Mouse (Mus musculus) lung, postnatal 25 days (tissue): ENCODE data around the gene Mid1.

Experiments used
- DNase-seq: peaks from one replicate; pipeline ENCODE4 v3.0.0; 2022; ENCODE audit warnings: low spot score

The Mid1 gene

DNA sequence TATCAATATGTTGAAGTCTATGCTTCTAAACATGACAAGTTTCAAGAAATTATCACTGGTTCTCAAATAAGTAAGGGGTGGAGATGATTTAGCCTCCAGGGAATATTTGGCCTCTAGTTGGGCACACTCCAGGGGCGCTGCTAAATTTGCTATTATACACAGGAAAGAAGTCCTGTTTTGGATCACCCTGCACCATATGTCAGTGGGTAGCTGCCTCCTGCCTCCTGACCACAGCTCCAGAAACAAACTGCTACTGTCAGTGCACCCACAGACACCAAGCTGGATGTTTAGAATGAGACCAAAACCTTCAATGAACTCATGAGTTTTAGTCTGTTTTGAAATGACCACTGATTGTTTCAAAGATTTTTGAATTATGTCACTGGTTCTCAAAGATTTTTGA, 128.7 kb downstream of the Mid1 start:
- DNase-seq: no peak

DNA sequence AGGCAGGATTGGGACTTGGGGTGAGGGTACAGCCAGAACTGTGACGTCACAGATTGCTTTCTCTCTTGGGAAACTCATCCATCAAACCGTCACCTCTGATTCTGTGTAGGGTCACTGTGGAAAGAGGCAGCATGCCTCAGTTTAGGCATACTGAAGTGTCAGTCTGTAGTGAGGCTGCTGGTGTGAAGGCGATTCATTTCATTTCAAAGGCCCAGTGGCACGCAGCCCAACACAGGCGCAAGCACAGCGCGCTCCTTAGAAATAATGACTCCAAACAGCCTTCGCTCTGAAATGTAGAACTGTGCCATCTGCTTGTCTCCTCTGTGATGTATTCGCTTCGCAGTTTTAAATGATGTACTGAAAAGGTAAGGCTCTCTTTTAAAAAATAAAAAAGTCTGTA, 141.9 kb downstream of the Mid1 start:
- no peak for DNase-seq

DNA sequence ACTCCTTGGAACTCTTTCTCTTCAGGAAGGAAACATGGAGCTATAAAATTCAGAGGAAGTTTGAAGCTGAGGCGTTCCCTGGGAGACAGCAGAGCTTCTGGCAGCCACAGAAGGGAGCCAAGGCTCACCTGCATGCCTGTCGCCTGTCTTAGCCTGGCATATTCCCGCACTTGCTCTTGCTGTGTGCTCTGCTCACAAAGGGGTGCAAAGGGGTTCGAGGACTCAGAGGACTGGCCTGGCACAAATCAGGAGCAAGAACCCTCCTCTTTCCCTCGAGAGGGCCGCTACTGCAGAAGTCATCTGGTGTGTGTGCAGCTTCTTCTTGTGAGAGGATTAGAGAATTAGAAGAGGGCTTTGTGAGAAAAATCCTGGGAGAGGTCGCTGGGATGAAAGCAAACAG, 142.7 kb downstream of the Mid1 start:
- DNase-seq: no peak

DNA sequence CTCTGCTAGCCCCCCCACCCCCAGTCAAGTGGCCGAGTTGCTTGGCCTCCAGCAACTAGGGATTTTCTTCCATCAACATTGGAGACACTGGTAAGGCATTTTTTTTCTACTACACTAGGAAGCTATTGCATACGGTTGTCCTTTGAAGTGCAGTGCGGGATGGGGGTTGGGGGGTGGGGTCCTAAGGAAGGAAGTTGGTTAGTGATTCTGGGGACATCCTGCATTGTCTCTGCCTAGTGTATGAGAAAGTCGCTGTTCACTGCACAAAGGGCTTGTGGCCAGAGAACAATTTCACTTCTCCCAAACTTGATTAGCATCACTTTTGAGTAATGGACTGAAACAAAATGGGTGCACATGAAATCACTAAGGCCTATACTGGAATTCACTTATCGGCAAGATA, 143.1 kb downstream of the Mid1 start:
- peak; percentile 18 for DNase-seq

DNA sequence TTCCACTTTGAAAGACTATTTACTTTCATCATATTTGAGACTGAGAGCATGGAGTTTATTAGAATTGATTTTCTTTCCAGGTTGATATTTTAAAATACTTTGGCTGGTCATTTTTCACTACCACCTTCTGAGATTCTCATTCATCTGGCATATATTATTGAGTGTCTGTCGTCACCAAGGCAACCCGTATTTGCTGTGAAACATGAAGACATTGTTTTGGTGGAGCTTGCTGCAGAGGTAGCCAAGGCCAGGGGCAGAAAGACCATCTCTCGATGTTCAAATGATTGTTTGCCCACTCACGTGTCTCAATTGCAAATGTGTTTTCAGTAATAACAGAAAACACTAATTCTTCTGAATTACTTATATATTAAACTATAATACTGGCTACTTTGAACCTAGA, 145.1 kb downstream of the Mid1 start:
- no peak for DNase-seq

DNA sequence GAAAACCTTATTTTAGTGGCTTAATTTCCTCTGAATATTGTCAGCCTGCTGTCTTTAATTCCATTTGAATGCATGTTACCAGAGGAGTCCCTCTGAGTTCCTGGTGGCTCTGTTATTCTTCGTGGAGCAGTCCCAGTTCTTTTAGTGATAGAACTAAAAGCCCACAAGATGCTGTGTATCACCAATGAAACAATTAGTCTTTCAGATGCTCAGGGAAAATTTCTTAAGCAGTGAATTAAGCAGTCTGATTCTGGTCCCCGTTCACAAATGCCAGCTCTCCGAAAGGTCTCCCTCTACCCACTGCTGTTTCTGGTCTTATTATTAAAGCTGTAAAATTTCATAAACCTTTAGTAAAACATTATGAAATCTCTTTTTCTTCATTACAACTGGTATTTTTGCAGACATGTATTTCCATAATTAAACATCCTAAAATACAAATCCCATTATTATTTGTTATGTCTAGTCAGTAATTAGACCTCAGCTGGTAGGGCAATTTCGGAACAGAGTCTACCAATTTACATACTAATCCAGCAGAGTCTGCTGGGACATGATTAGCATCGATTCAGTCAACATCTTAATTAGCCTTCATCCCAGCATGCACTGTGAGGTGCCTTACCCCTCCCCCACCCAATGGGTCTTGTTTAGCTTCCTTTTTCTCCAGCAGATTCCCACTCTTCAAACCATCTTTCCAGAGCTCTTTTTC, 153.1 kb downstream of the Mid1 start:
- DNase-seq: no peak

DNA sequence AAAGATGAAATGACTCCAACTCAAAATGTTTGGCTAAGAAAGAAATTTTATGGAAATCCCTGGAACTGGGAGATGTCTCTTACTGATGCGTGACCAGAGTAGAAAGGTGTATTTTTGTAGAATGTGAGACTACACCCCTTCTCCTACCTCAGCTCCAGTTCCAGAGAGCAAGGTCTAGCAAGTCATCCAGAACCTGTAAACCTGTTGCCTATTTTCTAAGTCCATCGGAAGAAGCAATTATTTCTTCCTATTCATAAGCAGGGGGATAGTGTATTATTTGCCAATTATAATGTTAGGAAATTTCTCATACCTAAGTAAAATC, 153.6 kb downstream of the Mid1 start:
- DNase-seq: no peak

DNA sequence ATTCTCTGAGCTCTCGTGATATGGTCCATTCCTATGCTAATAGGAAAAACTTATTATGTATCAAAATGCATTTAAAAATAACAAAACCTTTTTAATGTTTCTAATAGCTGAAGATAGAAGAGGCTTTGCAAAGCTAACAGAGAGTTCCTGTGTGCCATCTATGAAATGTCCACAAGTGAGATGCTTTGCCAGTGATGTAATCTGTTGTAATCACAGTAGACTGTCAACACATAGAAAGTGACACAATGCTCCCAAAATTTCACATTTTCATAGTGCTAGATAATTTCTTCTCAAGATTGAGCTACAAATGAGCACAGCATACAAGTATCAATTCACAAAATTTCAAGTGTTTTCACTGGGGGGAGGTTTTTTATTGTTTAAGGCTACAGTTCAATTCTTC, 158.3 kb downstream of the Mid1 start:
- DNase-seq: no peak

DNA sequence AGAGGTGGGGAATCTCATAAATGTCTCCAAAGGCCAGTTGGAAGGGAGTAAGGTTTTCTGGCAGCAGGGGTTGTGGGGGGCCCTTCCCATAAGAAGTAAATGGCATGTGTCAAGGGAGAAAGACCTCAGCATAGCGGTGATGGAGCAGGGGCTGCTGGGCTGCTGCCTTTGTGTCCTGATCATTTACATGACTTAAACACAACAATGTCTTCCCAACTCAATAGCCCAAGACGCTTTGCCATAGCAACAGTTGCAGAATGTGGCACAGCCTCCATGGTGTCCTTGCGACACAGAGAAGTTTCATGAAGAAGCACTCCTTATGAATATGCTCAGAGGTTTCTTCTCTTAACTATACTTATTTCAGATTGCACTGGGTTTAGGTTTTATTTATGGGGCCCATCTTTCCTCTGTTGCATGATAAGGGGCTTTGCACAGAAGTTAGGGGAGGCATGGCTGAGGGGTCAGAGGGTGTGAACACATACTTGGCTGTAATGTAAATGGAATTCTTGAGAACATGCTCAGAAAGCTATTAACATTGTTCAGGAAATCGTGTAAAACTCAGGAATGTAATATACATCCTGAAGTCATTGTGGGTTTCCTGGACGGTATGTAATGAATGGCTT, 159.3 kb downstream of the Mid1 start:
- DNase-seq: no peak

DNA sequence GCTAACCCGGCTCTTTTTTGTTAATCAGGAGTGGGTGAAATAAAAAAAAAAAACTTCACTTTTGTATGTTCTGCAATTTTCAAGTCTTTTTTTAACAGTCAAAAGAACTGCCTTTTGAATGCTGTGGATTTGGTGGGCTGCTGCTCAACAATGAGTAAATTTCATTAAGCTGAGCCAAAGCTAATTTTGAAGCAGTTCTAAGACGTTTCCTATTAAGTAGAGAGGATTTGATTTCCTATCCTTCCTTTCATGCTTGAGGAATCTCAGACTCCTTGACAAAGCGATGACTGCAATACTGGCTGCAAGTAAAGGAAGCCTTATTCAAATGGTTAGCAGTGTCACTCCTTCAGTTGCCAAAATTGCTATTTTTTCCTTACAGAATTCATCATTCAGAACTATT, 161.2 kb downstream of the Mid1 start:
- no peak for DNase-seq

DNA sequence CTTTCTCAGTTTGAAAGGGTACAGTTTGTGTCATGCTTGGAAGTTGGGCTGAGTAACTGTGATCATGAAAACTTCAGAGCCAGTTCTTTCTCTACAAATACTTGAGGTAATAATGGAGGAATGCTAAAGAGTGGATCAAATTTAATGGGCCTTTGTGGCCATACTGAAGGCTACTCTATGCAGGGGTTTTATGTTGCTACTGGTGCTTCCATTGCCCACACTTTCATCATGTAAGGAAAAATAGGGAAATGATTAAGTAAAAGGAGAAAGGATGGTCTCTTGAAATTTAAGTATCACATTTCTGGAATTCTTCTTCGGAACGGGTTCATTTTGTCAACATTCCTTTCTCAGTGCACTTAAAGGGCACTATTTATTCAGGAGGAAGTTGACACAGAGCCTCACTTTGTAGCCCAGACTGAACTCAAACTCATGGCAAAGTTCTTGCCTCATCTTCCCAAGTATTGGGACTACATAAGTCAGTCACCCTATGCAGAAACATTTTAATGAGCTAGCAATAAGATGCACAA, 176.3 kb downstream of the Mid1 start:
- DNase-seq: no peak

DNA sequence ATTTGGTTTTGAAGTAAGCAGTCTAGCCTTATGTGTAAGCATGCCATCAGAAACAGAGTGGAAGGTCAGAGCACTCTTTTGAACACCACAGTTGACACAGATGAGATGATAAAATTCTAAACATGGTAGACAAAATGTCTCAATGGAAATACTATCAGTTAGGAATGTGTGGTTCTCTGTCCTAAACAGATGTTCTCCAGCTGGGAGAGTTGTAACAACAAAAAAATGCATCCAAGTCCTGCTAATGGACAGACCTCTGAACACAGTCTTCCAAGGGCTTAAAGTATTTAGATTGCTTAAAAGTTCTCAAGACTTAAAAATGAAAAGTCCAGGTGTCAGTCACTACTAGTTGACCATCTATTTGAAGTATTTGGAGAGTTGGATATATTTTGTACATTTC, 177.4 kb downstream of the Mid1 start:
- DNase-seq: no peak

DNA sequence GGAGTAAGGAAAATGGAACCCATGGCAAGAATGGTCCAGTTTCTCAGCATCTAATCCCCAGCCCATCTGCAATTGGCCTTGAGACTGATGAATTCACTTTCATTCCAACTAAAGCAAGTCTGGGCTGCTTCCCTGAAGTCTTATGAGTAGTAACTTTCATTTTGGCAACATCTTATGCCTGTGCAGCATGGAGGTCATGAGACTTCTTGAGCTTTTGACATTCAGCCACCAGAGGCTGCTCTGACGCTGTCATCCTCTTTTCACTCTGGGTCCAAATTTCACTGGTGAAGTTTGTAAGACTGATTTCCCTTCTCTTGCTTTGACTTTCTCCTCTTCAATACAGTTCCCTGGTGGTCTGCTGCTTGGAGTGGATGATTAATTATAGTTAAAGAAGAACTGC, 177.8 kb downstream of the Mid1 start:
- peak; percentile 48 for DNase-seq

DNA sequence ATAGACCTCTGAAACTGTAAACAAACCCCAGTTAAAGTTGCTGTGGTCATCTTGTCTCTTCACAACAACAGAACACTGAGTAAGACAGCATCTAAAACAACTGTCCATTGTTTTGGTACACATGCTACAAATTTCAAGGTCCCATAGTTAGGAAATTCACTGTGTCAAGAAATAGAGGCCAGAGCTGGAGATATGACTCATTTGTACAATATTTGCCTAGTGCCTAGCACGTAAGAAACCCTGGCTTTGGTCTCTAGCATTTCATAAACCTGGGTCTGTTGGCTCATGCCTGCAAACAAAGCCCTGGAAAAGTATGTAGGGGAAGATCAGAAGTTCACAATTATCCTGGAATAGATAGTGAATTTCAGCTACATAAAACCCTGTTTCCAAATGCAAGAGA, 178.8 kb downstream of the Mid1 start:
- DNase-seq: no peak

DNA sequence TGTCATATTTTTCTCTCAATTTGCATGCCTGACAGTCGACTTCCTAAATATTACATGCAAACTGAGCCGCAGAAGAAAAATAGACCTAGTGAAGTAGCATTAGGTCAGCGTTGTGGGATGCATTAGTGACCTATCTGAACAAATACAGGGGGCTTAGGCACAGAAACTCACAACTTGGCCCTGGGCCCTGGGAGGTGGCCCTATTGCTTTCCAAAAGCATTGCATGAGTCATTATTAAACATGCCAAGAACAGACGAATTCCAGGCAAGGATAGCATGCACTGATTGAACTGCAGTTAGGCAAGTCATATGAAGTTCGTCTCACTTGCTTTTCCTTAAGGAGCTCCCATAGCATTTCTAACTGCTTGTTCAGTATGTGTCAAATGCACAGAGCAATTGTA, 183.2 kb downstream of the Mid1 start:
- DNase-seq: no peak

DNA sequence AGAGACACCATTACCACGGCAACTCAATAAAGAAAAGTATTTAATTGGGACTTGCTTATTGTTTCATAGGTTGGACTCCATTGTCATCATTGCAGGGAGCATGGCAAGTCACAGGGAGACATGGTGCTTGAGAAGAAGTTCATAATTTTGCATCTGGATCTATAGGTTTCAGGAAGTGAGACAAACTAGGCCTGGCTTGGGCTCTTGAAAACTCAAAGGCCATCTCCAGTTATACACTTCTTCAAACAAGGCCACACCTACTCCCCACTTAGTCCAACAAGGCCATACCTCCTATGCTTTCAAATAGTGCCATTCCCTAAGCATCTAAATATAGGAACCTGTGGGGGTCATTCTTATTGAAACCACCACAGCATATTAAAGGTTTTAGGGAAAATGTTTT, 189.5 kb downstream of the Mid1 start:
- DNase-seq: no peak

DNA sequence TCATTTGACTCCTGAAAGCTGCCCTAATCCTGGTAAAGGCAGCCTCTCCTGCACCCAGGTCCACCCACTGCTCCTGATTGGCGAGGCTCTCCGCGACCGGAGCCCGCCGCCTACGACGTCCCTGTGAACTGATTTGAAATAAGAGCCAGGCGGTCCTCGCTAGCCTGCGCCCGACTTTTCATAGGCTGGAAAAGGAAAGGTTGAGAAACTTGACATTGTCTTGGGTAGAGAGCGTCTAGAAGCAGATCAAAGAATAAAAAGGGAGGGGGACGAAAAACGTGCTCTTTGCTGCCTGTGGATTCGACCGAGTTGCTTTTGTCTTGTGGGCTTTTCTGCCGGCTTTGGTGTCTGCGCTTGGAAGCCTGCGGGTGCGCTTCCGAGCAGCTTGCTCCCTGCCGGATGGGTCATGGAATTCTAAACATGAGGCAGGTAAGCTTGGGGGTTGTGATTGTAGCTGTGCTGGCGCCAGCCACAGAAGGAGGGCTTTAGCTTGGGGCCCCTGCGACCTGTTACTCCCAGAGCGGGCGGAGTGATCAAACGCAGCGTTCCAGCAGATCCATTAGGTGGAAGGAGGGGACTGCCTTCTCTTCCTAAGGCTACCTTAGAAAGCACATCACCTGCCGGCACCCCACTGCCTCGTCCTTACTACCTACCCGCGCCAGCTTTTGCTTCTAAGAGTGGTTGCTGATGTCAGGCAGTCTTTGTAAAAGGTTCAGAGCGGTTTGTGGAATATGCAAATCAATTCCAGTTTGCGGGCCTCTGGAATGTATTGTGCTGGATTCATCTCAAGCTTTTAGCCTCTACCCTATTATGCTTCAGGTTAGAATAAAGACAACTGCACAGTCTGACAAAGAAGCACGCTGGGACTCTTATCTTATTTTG, 194.7 kb downstream of the Mid1 start:
- peak; percentile 78 for DNase-seq

DNA sequence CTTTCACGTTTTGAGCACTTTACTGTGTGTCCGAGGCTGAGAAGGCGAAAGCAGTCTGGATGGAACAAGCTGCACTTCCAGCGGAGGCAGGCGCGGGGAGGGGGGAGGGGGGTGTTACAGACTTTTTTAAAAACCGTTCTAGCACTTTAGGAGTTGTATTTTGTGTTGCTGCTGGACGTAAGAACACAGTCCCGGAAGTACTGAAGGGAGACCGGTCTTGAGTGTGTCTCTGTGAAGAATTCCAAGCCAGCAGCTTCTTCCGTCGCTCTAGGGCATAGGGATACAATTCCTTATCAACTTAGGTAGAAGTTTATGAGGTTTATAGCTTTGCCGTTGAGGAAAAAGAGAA, 195.3 kb downstream of the Mid1 start:
- no peak for DNase-seq

DNA sequence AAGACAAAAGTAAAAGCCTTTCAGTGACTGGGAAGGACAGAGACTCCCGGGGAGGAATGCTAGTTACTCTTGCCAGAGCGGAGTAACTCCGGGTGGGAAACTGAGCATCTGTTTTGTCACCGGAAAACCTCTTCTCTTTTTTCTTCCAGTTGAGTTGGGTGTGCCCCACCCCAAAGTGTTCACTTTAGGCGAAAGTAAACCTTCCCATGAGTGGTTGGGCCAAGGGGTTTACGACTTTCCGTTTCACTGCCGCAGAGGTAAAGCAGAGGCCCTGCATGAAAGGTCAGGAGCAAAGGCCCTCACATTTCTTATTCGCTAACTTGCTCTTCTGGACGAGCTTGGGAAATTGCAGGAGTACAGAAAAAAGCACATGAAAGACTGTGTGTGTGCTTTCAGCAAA, 195.8 kb downstream of the Mid1 start:
- peak; percentile 24 for DNase-seq

DNA sequence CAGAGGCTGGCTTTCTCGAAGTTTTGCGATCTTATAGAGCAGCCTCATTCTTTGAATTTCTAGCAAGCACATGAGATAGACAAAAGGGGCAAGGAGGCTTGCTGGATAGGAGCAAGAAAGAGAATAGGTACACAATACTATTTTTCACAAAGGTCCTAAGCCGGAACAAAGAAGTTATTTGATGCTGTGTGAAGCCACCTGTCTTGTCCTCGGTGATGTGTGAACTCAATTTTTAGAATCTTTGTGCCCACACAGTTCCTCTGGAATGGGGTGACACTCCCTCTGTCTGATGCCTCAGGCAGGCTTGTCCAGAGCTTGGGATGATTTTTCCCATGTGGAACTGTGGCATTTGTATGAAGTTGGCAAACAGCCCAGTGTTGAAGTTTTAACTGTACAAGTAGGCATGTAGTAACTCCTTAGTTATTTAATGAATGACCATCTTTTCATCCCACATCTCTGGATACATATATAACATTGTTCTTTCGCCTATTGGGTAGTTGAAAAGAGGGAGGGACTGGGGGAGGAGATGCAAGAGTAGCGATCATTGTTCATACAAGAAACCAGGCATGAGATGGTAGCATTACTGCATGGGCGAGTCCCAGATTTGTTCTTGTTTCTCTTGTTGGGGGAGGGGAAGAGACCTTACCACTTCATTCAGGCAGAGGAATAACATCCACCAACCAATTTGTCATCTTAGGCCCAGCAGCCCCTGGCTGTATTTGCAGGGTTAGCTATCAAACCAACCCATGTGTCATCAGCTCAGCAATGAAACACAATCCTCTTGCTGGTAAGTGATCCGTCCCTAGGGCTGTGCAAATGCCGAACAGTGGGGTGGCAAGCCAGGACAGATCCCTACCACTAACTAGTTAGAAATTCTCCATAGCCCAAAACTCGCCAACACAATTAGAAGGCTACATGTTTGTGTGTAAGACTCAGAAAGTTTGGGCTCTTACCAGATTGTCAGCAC, 196.5 kb downstream of the Mid1 start:
- DNase-seq: no peak

DNA sequence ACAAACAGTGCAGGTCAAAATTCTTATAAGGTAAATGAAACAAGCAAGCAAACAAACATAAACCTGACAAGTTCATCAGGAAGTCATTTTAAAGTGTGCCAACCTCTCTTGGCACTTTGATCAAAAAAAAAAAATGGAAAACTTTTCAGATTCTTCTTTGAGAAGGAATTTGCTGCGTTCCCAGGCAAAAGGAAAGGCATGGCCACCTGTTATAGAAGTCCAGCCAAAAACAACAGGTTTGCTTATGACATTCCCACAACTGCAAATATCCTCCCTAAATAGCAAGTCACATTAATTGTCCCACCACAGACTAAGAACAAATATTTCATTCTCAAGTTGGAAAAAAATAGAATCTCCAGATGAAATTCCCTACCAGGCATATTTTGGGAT, 197.2 kb downstream of the Mid1 start:
- no peak for DNase-seq
